Mouse (Mus musculus): ENCODE measurements around the gene Zfp646. TPM values are rescaled to one million over a fixed set of nuclear protein-coding genes. Genes with fewer than 3 reads are reported as not detected.

Zfp646 gene
- polyA plus RNA-seq (2017; shearing (Covaris generic)), result 10 to 100 TPM; 18.2 to 41.6 TPM

GRCm38 (mm10) chr7:127876041-127876466 lies at the start of gene Zfp646:
TSS of gene Zfp646 (plus strand) at chr7:127876221.

GRCm38 (mm10) chr7:127876467-127877348 lies 687 bp downstream of the Zfp646 start, which contains the start of gene Zfp668:
TSS of gene Zfp668 (minus strand) at chr7:127876828.

GRCm38 (mm10) chr7:127890798-127891197 lies 14.8 kb downstream of the Zfp646 start, which contains the start of gene Prss53:
TSS of gene Prss53 (minus strand) at chr7:127890970.

GRCm38 (mm10) chr7:127895442-127895841 lies 19.4 kb downstream of the Zfp646 start, which contains the start of the genes Gm21974 and Vkorc1:
TSS of gene Gm21974 (minus strand) at chr7:127895454.
TSS of gene Vkorc1 (minus strand) at chr7:127895617.

GRCm38 (mm10) chr7:127903971-127904796 lies 28.2 kb downstream of the Zfp646 start, which contains the start of gene Bckdk:
TSS of gene Bckdk (plus strand) at chr7:127904082.

GRCm38 (mm10) chr7:127912190-127912871 lies 36.3 kb downstream of the Zfp646 start, which contains the start of gene Kat8:
TSS of gene Kat8 (plus strand) at chr7:127912516.

GRCm38 (mm10) chr7:127929923-127930322 lies 53.9 kb downstream of the Zfp646 start, which contains the start of gene Prss8:
TSS of gene Prss8 (minus strand) at chr7:127930104.

Other genes starting within 250 kb of the Zfp646 start
- gene Bcl7c, start 167.3 kb upstream of the Zfp646 start, polyA plus RNA-seq (2017; shearing (Covaris generic)), result 10 to 100 TPM; 71.9 to 74.6 TPM
- not detected for gene Ctf1, start 163.5 kb upstream of the Zfp646 start, polyA plus RNA-seq (2017; shearing (Covaris generic))
- gene Ctf2, start 144.1 kb upstream of the Zfp646 start, polyA plus RNA-seq (2017; shearing (Covaris generic)), result not detected
- 1 to 10 TPM in 1 of 2 experiments, under 1 TPM in 1; 0.74 to 1.4 TPM for gene Fbxl19, start 131.7 kb upstream of the Zfp646 start, polyA plus RNA-seq (2017; shearing (Covaris generic))
- 10 to 100 TPM; 22.3 to 32.9 TPM for gene Orai3, start 106.4 kb upstream of the Zfp646 start, polyA plus RNA-seq (2017; shearing (Covaris generic))
- gene Setd1a, start 99.6 kb upstream of the Zfp646 start, polyA plus RNA-seq (2017; shearing (Covaris generic)), result 1 to 10 TPM; 4.1 to 4.4 TPM
- gene Gm49388, start 90.6 kb upstream of the Zfp646 start, polyA plus RNA-seq (2017; shearing (Covaris generic)), result not detected
- gene Hsd3b7, start 75.6 kb upstream of the Zfp646 start, polyA plus RNA-seq (2017; shearing (Covaris generic)), result 1 to 10 TPM; 1.5 to 6.4 TPM
- 100 to 1,000 TPM; 114 to 120 TPM for gene Stx4a, start 51.9 kb upstream of the Zfp646 start, polyA plus RNA-seq (2017; shearing (Covaris generic))
- not detected for gene Stx1b, start 51.7 kb upstream of the Zfp646 start, polyA plus RNA-seq (2017; shearing (Covaris generic))
- 10 to 100 TPM; 17.6 to 20.2 TPM for gene Zfp668, start 607 bp downstream of the Zfp646 start, polyA plus RNA-seq (2017; shearing (Covaris generic))
- gene Prss53, start 14.7 kb downstream of the Zfp646 start, polyA plus RNA-seq (2017; shearing (Covaris generic)), result under 1 TPM in 1 of 2 experiments, not detected in 1; 0.30 TPM
- gene Gm21974, start 19.2 kb downstream of the Zfp646 start, polyA plus RNA-seq (2017; shearing (Covaris generic)), result not detected
- 10 to 100 TPM; 19.6 to 26.5 TPM for gene Vkorc1, start 19.4 kb downstream of the Zfp646 start, polyA plus RNA-seq (2017; shearing (Covaris generic))
- 10 to 100 TPM; 58.4 to 67.7 TPM for gene Bckdk, start 27.9 kb downstream of the Zfp646 start, polyA plus RNA-seq (2017; shearing (Covaris generic))
- gene Kat8, start 36.3 kb downstream of the Zfp646 start, polyA plus RNA-seq (2017; shearing (Covaris generic)), result 10 to 100 TPM; 38.6 to 42.8 TPM
- under 1 TPM in 1 of 2 experiments, not detected in 1; 0.23 TPM for gene Prss8, start 53.9 kb downstream of the Zfp646 start, polyA plus RNA-seq (2017; shearing (Covaris generic))
- 1 to 10 TPM; 2.3 to 3.3 TPM for gene Prss36, start 70.5 kb downstream of the Zfp646 start, polyA plus RNA-seq (2017; shearing (Covaris generic))
- gene Fus, start 91.2 kb downstream of the Zfp646 start, polyA plus RNA-seq (2017; shearing (Covaris generic)), result 100 to 1,000 TPM; 116 to 146 TPM
- gene Pycard, start 117.6 kb downstream of the Zfp646 start, polyA plus RNA-seq (2017; shearing (Covaris generic)), result 100 to 1,000 TPM; 420 to 581 TPM
- under 1 TPM in 1 of 2 experiments, not detected in 1; 0.16 TPM for gene Trim72, start 127.7 kb downstream of the Zfp646 start, polyA plus RNA-seq (2017; shearing (Covaris generic))
- gene Itgam, start 186.4 kb downstream of the Zfp646 start, polyA plus RNA-seq (2017; shearing (Covaris generic)), result 1 to 10 TPM in 1 of 2 experiments, under 1 TPM in 1; 0.98 to 5.7 TPM
- gene Gm49368, start 186.5 kb downstream of the Zfp646 start, polyA plus RNA-seq (2017; shearing (Covaris generic)), result under 1 TPM in 1 of 2 experiments, not detected in 1; 0.64 TPM

Data from activated CD4-positive, CD25-positive, alpha-beta regulatory T cell (primary cell).